Mouse (Mus musculus): ENCODE data around the gene Mrpl52.

DNA sequence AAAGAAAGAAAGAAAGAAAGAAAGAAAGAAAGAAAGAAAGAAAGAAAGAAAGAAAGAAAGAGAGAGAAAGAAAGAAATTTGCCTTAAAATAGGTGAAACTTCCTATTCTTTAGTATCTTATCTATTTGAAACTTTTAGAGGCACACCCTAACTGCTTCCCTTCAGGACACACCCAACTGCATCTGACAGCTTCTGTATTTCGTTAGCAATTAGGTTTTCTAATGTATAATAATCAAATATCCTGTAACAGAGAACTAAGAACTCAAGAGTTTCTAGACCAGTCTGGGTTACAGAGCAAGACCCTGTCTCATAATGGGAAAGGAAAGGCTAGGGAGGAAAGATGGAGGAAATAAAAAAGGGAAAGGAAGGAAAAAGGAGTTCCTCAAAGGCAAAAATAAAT, 2.1 kb upstream of the Mrpl52 start:
- no peak for TF ChIP-seq CTCF (IDR thresholded peaks at IDR 0.05)
- TF ChIP-seq POLR2A (IDR thresholded peaks at IDR 0.05; ENCODE audit: insufficient read depth, low read depth, low read length): no peak

Measured in heart, adult 2 months (tissue).